Mouse (Mus musculus) lung, postnatal 0 days (tissue): ENCODE results near the gene Mon1a. TPM values are rescaled to one million over a fixed set of nuclear protein-coding genes. Genes with fewer than 3 reads are reported as not detected.

ENCODE experiments used
- ATAC-seq: fragments of 200-750 bp; cut with Nextera tagmentation; 2 replicates; pipeline ENCODE4 v1.8.0; 2017; ENCODE audit warnings: moderate library complexity
- DNase-seq: peaks from one replicate; pipeline ENCODE4 v3.0.0-alpha.2; 2016; ENCODE audit warnings: low spot score
- H3K27ac ChIP-seq: fragments of 300-500 bp; sonication (generic); 2 replicates; pipeline ENCODE4 v1.5.1; 2014; ENCODE audit warnings: antibody characterized with exemption, mild to moderate bottlenecking, low read length, mixed read lengths
- H3K27me3 ChIP-seq: fragments of 300-500 bp; sonication (generic); replicated peaks from 2 replicates; pipeline ENCODE4 v1.6.1; 2014; ENCODE audit warnings: low read length, mixed read lengths; ENCODE audit not compliant: insufficient read depth
- H3K36me3 ChIP-seq: fragments of 300-500 bp; sonication (generic); 2 replicates; pipeline ENCODE4 v1.6.1; 2014; ENCODE audit warnings: low read length, mixed read lengths; ENCODE audit not compliant: insufficient read depth
- H3K4me1 ChIP-seq: fragments of 300-500 bp; sonication (generic); 2 replicates; pipeline ENCODE4 v1.6.1; 2014; ENCODE audit warnings: antibody characterized with exemption, low read depth, low read length, mixed read lengths; ENCODE audit not compliant: insufficient read depth
- H3K4me2 ChIP-seq: fragments of 300-500 bp; sonication (generic); replicated peaks from 2 replicates; pipeline ENCODE4 v1.6.1; 2014; ENCODE audit warnings: low read depth, mild to moderate bottlenecking, low read length, moderate library complexity, mixed read lengths
- H3K4me3 ChIP-seq: fragments of 300-500 bp; sonication (generic); 2 replicates; pipeline ENCODE4 v1.5.1; 2014; ENCODE audit warnings: low read depth, low read length
- H3K9ac ChIP-seq: fragments of 300-500 bp; sonication (generic); replicated peaks from 2 replicates; pipeline ENCODE4 v1.6.1; 2014; ENCODE audit warnings: low read depth, mild to moderate bottlenecking
- H3K9me3 ChIP-seq: fragments of 300-500 bp; sonication (generic); 2 replicates; pipeline ENCODE4 v1.6.1; 2016; ENCODE audit warnings: low read length, mixed read lengths
- CTCF ChIP-seq: IDR thresholded peaks from 2 replicates; pipeline ENCODE4 v1.5.1; 2016; ENCODE audit warnings: antibody characterized with exemption, mild to moderate bottlenecking
- EP300 ChIP-seq: IDR thresholded peaks from 2 replicates; pipeline ENCODE4 v1.6.1; 2016; ENCODE audit warnings: antibody characterized with exemption, mild to moderate bottlenecking, control low read depth
- WGBS: fragments of 180-500 bp; shearing (Covaris S2); extraction: QIAGEN DNeasy Blood & Tissue Kit; methylation state at CpG from one replicate; pipeline ENCODE4 v1.1.7; 2014; 5-methylcytosine and 5-hydroxymethylcytosine counted together
- polyA plus RNA-seq: library from polyadenylated mRNA; unstranded; fragments of >200 nt; fragmentation: Nextera tagmentation; extraction: Ambion mirVana; gene quantifications from 2 replicates; pipeline ENCODE4 v1.2.1, GENCODE M21; 2015

Gene Mon1a
- polyA plus RNA-seq, 1 experiment from 2014 or later: 12.3 TPM

DNA sequence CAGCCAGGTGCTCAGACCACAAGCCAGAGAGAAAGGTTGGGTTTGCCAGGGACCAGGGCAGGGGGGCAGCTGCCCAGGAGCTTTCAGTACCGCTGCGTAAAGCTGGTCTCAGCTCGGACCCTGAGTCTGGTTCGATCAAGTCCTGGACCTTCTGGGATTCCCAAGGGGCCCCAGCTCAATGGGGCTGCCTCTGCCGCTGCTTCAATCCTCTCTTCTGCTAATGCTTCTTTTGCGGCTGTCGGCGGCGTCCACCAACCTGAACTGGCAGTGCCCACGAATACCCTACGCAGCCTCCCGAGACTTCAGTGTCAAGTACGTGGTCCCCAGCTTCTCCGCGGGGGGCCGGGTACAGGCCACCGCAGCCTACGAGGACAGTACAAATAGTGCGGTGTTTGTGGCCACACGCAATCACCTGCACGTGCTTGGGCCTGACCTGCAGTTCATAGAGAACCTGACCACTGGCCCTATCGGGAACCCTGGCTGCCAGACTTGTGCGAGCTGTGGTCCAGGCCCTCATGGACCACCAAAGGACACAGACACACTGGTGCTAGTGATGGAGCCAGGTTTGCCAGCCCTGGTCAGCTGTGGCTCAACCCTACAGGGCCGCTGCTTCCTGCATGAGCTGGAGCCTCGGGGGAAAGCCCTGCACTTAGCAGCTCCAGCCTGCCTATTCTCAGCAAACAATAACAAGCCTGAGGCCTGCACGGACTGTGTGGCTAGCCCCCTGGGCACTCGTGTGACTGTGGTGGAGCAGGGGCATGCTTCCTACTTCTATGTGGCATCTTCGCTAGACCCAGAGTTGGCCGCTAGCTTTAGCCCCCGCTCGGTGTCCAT, 19.2 kb downstream of the Mon1a start:
- WGBS: 42% methylated on average over 31 of the region's 31 CpGs

DNA sequence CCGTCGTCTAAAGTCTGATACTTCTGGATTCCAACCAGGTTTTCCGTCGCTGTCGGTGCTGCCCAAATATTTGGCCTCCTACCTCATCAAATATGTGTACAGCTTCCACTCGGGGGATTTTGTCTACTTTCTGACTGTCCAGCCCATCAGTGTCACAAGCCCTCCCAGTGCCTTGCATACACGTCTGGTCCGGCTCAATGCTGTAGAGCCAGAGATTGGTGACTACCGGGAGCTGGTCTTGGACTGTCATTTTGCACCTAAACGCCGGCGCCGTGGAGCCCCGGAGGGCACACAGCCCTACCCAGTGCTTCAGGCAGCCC, 19.8 kb downstream of the Mon1a start:
- TF ChIP-seq EP300 (no peak), CTCF (no peak)
- Histone ChIP-seq H3K27ac (0 out of 2 replicates have a peak overlapping the region, but pooled peaks have one; percentile 34), H3K27me3 (no peaks in the 10 kb centered on the region), H3K4me1 (peaks cover 10% of the 10 kb centered on the region; the same call in 1 of the 2 replicates), H3K4me3 (0 out of 2 replicates have a peak overlapping the region, but pooled peaks have one; percentile 24), H3K9ac (no peak overlapping the region), H3K4me2 (peak overlapping the region; percentile 68), H3K9me3 (no peaks in the 10 kb centered on the region), H3K36me3 (no peaks in the 10 kb centered on the region)
- ATAC-seq: no peak
- WGBS: 61% methylated on average over 14 of the region's 14 CpGs
- no peak for DNase-seq

More for the DNA sequence above, 19.2 kb downstream of the Mon1a start:
- peak overlapping the region; percentile 33 for H3K4me3 ChIP-seq
- DNase-seq (no peak), ATAC-seq (no peak)
- H3K36me3 ChIP-seq: no peaks in the 10 kb centered on the region
- no peaks in the 10 kb centered on the region for H3K9me3 ChIP-seq
- no peak overlapping the region for H3K27ac ChIP-seq
- TF ChIP-seq CTCF: no peak
- TF ChIP-seq EP300: no peak
- peak overlapping the region; percentile 68 for H3K4me2 ChIP-seq
- peak overlapping the region; percentile 36; the same call in 1 of the 2 replicates for H3K9ac ChIP-seq
- no peaks in the 10 kb centered on the region for H3K27me3 ChIP-seq
- H3K4me1 ChIP-seq: peaks cover 10% of the 10 kb centered on the region; the same call in 1 of the 2 replicates

DNA sequence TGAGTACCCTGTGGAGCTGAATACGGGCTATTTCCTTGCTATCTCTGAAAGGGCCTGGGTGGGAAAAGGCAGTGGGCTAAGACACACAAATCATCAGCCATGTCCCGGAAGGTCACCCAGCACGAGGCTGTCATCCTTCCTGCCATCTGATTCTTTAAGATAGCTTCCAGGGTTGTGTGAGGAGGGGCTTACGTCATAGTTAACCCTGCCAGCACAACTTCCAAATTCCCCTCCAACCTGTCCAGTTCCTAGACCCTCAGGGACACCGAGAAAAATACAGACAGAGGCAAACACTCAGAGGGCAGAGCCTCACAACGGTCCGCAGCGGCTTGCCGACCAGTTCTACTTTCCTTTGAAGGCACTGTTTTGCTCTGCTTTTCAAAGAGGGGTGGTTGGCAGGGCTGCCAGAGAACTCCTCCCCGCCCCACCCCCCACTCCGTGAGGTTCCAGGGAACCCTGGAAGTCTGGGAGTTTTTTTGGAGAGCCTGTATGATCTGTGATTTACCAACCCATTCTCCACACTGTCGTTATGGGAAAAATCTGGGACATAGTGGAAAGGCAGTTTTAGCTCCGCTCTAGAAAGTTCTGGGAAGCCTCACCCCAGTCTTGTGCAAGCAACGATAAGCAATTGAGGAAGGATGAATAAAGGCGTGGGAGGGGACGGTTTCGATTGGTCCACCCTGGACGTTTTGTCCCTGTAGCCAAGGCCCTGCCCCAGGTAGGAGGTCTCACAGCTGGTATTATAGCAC, 20.6 kb downstream of the Mon1a start:
- H3K4me3 ChIP-seq: peak overlapping the region; percentile 24
- 29% methylated on average over 18 of the region's 18 CpGs for WGBS
- H3K9me3 ChIP-seq: no peaks in the 10 kb centered on the region
- no peaks in the 10 kb centered on the region for H3K36me3 ChIP-seq
- peak; percentile 49 for ATAC-seq
- peak overlapping the region; percentile 34; the same call in 1 of the 2 replicates for H3K27ac ChIP-seq
- peaks cover 10% of the 10 kb centered on the region; the same call in 1 of the 2 replicates for H3K4me1 ChIP-seq
- H3K9ac ChIP-seq: no peak overlapping the region
- H3K4me2 ChIP-seq: peak overlapping the region; percentile 68
- no peaks in the 10 kb centered on the region for H3K27me3 ChIP-seq
- no peak for TF ChIP-seq EP300
- no peak for TF ChIP-seq CTCF
- DNase-seq: peak; percentile 74

DNA sequence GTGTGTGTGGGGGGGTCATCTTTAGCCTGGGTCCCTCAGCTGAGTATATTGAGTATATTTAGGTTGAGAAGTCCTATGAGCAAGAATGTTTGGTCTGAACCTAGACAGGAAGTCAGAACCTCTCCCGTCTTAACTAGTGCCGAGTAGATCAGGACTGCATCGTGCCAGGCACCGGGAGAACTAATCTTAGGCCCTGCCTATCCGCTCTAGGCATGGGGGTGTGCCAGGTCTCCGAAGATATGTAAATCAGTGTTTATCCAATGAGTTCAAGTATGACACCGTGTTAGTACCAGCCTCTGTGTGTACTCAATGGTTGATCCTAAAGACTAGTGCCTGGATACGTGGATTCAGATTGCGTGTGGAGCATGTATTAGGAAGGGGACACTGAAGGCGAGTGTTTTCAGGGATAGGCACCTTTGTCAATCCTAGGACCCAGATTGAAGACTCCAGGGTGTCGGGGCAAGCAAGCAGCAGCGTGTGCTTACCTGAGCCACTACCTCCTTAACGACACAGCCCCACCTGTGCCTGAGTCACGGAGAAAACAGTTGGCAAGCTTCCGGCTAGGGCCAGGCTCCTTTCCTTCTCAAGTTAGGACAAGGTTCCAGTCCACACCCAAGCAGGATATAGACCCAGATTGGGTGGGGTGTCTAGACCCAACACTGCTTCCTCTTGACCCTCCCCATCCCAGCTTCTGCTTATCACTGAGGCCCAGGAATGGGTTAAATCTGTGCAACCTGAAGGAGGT, 22.2 kb downstream of the Mon1a start:
- peak; percentile 26 for DNase-seq

DNA sequence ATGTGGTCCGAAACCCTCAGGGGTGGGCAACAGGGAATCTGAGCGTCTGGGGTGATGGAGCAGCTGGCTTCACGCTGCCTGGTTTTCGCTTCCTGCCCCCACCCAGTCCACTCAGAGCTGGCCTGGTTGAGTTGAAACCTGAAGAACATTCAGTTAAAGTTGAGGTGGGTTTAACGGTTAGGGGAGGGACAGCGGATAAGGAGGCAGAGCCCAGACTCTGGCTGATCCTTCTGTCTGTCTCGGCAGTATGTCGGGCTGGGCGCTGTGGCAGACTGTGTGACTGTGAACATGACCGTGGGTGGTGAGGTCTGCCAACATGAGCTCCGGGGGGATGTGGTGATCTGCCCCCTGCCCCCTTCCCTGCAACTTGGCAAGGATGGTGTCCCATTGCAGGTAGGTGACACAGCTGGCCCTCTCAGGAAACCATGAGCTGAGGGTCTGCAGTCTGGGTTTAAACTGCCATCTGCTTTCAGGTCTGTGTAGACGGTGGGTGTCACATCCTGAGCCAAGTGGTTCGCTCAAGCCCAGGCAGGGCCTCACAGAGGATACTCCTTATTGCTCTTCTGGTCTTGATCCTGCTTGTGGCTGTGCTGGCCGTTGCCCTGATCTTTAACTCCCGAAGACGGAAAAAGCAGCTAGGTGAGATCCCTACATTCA, 26.9 kb downstream of the Mon1a start:
- ATAC-seq (no peak), DNase-seq (no peak)
- Histone ChIP-seq H3K27me3 (no peaks in the 10 kb centered on the region), H3K9me3 (no peaks in the 10 kb centered on the region), H3K27ac (no peak overlapping the region), H3K36me3 (no peaks in the 10 kb centered on the region), H3K9ac (no peak overlapping the region), H3K4me1 (no peaks in the 10 kb centered on the region), H3K4me2 (no peak overlapping the region), H3K4me3 (no peak overlapping the region)
- WGBS: 72% methylated on average over 16 of the region's 16 CpGs
- TF ChIP-seq EP300 (no peak), CTCF (no peak)

More for the DNA sequence above, 22.2 kb downstream of the Mon1a start:
- no peak for ATAC-seq
- no peaks in the 10 kb centered on the region for H3K36me3 ChIP-seq
- no peaks in the 10 kb centered on the region for H3K27me3 ChIP-seq
- TF ChIP-seq CTCF (no peak), EP300 (no peak)
- H3K9ac ChIP-seq: no peak overlapping the region
- H3K27ac ChIP-seq: no peak overlapping the region
- WGBS: 72% methylated on average over 15 of the region's 15 CpGs
- no peaks in the 10 kb centered on the region for H3K9me3 ChIP-seq
- H3K4me2 ChIP-seq: no peak overlapping the region
- peaks cover 10% of the 10 kb centered on the region; the same call in 1 of the 2 replicates for H3K4me1 ChIP-seq
- H3K4me3 ChIP-seq: no peak overlapping the region
